Mouse (Mus musculus) hindbrain, embryonic 12.5 days (tissue): Measurements from ENCODE around the gene Bcor. TPM values are rescaled to one million over a fixed set of nuclear protein-coding genes. Genes with fewer than 3 reads are reported as not detected.

Experiments used
- ATAC-seq: fragments of 200-750 bp; cut with Nextera tagmentation; 2 replicates; pipeline ENCODE4 v1.8.0; 2017; ENCODE audit warnings: moderate TSS enrichment; ENCODE audit not compliant: low FRiP score
- H3K27ac ChIP-seq: fragments of 300-500 bp; sonication (generic); 2 replicates; pipeline ENCODE4 v1.5.1; 2016; ENCODE audit warnings: mild to moderate bottlenecking
- H3K27me3 ChIP-seq: fragments of 300-500 bp; sonication (generic); 2 replicates; pipeline ENCODE4 v1.6.1; 2016; ENCODE audit warnings: mild to moderate bottlenecking
- H3K36me3 ChIP-seq: fragments of 300-500 bp; sonication (generic); 2 replicates; pipeline ENCODE4 v1.6.1; 2016; ENCODE audit warnings: mild to moderate bottlenecking
- H3K4me1 ChIP-seq: fragments of 300-500 bp; sonication (generic); 2 replicates; pipeline ENCODE4 v1.6.1; 2016
- H3K4me2 ChIP-seq: fragments of 300-500 bp; sonication (generic); replicated peaks from 2 replicates; pipeline ENCODE4 v1.6.1; 2016; ENCODE audit warnings: mild to moderate bottlenecking
- H3K4me3 ChIP-seq: fragments of 300-500 bp; sonication (generic); 2 replicates; pipeline ENCODE4 v1.5.1; 2016; ENCODE audit warnings: mild to moderate bottlenecking
- H3K9ac ChIP-seq: fragments of 300-500 bp; sonication (generic); 2 replicates; pipeline ENCODE4 v1.6.1; 2016; ENCODE audit warnings: mild to moderate bottlenecking, moderate library complexity
- H3K9me3 ChIP-seq: fragments of 300-500 bp; sonication (generic); replicated peaks from 2 replicates; pipeline ENCODE4 v1.6.1; 2016; ENCODE audit warnings: mild to moderate bottlenecking
- WGBS: fragments of 180-500 bp; shearing (Covaris S2); methylation state at CpG from one replicate; pipeline ENCODE4 v1.1.7; 2016; 5-methylcytosine and 5-hydroxymethylcytosine counted together
- polyA plus RNA-seq: library from polyadenylated mRNA; unstranded; fragments of >200 nt; fragmentation: Nextera tagmentation; extraction: Ambion mirVana; gene quantifications from 2 replicates; pipeline ENCODE4 v1.2.1, GENCODE M21; 2016

Bcor gene
- polyA plus RNA-seq, 1 experiment from 2014 or later, result 23.7 TPM

- Histone ChIP-seq H3K9ac (no peak overlapping the region), H3K4me1 (no peaks in the 10 kb centered on the region; the same call in 1 of the 2 replicates), H3K36me3 (no peaks in the 10 kb centered on the region), H3K27me3 (peaks cover 9% of the 10 kb centered on the region; the same call in 1 of the 2 replicates), H3K4me3 (no peak overlapping the region), H3K4me2 (no peak overlapping the region), H3K9me3 (no peaks in the 10 kb centered on the region), H3K27ac (no peak overlapping the region)
- WGBS, result 27% methylated on average over 7 of the region's 7 CpGs
- no peak for ATAC-seq
Observed at GRCm38 (mm10) chrX:12116128-12116527, 44.0 kb downstream of the Bcor start.

GRCm38 (mm10) chrX:12112166-12112565 lies 48.0 kb downstream of the Bcor start:
- Histone ChIP-seq H3K9me3 (no peaks in the 10 kb centered on the region), H3K4me2 (no peak overlapping the region)
- 88% methylated on average over 4 of the region's 4 CpGs for WGBS

GRCm38 (mm10) chrX:12110518-12110917 lies 49.6 kb downstream of the Bcor start:
- Histone ChIP-seq H3K27me3 (peaks cover 3% of the 10 kb centered on the region; the same call in 1 of the 2 replicates), H3K27ac (no peak overlapping the region), H3K4me3 (no peak overlapping the region), H3K9me3 (no peaks in the 10 kb centered on the region), H3K36me3 (no peaks in the 10 kb centered on the region), H3K4me2 (no peak overlapping the region), H3K4me1 (no peaks in the 10 kb centered on the region), H3K9ac (no peak overlapping the region)
- 82% methylated on average over 6 of the region's 6 CpGs for WGBS
- no peak for ATAC-seq

More at GRCm38 (mm10) chrX:12112166-12112565, 48.0 kb downstream of the Bcor start:
- H3K27ac ChIP-seq, result no peak overlapping the region
- ATAC-seq, result no peak
- H3K9ac ChIP-seq, result no peak overlapping the region
- H3K27me3 ChIP-seq, result peaks cover 9% of the 10 kb centered on the region; the same call in 1 of the 2 replicates
- no peaks in the 10 kb centered on the region; the same call in 1 of the 2 replicates for H3K4me1 ChIP-seq
- H3K36me3 ChIP-seq, result no peaks in the 10 kb centered on the region
- H3K4me3 ChIP-seq, result no peak overlapping the region

GRCm38 (mm10) chrX:12105358-12105757 lies 54.8 kb downstream of the Bcor start:
- WGBS, result 72% methylated on average over 7 of the region's 7 CpGs
- no peak overlapping the region for H3K4me3 ChIP-seq
- no peak overlapping the region for H3K27ac ChIP-seq
- H3K9ac ChIP-seq, result no peak overlapping the region
- H3K4me2 ChIP-seq, result no peak overlapping the region
- no peaks in the 10 kb centered on the region for H3K36me3 ChIP-seq
- H3K9me3 ChIP-seq, result no peaks in the 10 kb centered on the region
- H3K4me1 ChIP-seq, result no peaks in the 10 kb centered on the region
- H3K27me3 ChIP-seq, result no peaks in the 10 kb centered on the region; the same call in 1 of the 2 replicates
- no peak for ATAC-seq

GRCm38 (mm10) chrX:12096783-12097526 lies 63.2 kb downstream of the Bcor start:
- peaks cover 38% of the 10 kb centered on the region for H3K27me3 ChIP-seq
- no peak overlapping the region for H3K9ac ChIP-seq
- 0 out of 2 replicates have a peak, but pooled peaks cover 2% of the 10 kb centered on the region for H3K4me1 ChIP-seq
- 85% methylated on average over 12 of the region's 12 CpGs for WGBS
- H3K27ac ChIP-seq, result no peak overlapping the region
- ATAC-seq, result no peak
- no peak overlapping the region for H3K4me3 ChIP-seq
- H3K9me3 ChIP-seq, result no peaks in the 10 kb centered on the region
- no peak overlapping the region for H3K4me2 ChIP-seq
- H3K36me3 ChIP-seq, result no peaks in the 10 kb centered on the region

DNA sequence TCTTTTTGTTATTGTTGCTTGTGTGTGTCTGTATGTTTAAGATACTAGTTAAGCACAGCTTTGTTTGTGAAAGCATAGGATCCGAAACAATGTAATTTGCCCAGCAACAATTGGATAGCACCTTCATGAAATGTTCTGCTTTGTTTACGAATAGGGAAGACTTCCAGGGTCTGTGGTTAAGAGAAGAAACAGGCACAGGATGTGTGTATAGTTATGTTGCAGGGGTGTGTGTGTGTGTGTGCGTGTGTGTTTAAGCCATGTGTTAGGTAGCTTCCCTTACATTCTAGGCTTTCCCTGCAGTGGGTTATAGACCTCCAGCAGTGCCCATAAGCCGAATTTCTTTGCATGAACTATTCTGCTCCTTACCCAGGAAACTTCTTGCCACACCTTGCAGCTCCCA lies 66.8 kb downstream of the Bcor start:
- H3K9me3 ChIP-seq, result no peaks in the 10 kb centered on the region
- no peaks in the 10 kb centered on the region for H3K36me3 ChIP-seq
- H3K4me1 ChIP-seq, result peaks cover 23% of the 10 kb centered on the region
- 80% methylated on average over 4 of the region's 4 CpGs for WGBS
- no peak overlapping the region for H3K4me2 ChIP-seq
- H3K27ac ChIP-seq, result no peak overlapping the region
- no peak for ATAC-seq
- H3K27me3 ChIP-seq, result peaks cover 70% of the 10 kb centered on the region
- H3K4me3 ChIP-seq, result no peak overlapping the region
- H3K9ac ChIP-seq, result no peak overlapping the region

DNA sequence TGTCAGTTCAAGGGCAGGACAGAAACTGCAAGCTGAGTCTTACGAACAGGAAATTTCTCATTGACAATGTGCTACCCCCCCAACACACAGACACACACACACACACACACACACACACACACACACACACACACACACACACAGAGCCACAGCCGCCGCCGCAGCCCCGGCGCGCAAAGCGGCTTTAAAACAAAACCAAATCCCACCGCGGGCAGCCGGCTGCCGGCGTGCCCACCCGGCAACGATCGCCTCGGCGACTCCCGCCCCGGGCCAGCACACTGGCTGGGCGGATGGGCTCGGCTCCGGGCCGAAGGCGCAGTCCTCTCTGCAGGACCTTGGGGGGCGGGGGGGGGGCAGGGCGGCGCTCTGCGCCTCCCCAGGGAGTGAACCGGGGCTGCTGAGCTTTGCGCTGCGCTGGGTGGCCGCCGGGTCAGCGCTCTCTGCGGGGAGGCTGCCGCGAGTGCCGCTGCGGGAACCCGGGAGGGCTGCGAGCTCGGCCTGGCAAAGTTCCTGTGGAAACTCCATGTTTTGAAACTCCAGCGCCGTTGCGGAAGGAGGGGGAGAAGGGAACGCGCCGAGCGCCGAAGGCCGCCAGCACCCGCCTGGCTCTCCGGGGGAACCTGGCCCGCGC lies 68.6 kb downstream of the Bcor start:
- Histone ChIP-seq H3K4me3 (peak overlapping the region; percentile 46), H3K9ac (peak overlapping the region; percentile 77), H3K4me2 (peak overlapping the region; percentile 91), H3K4me1 (peaks cover 27% of the 10 kb centered on the region), H3K27ac (peak overlapping the region; percentile 94), H3K27me3 (peaks cover 82% of the 10 kb centered on the region), H3K9me3 (no peaks in the 10 kb centered on the region), H3K36me3 (no peaks in the 10 kb centered on the region)
- under 1% methylated on average over 40 of the region's 56 CpGs for WGBS
- ATAC-seq, result no peak

- no peaks in the 10 kb centered on the region for H3K9me3 ChIP-seq
- H3K4me2 ChIP-seq, result peak overlapping the region; percentile 91
- WGBS, result 2% methylated on average over 36 of the region's 47 CpGs
- H3K9ac ChIP-seq, result peak overlapping the region; percentile 77
- peak overlapping the region; percentile 94 for H3K27ac ChIP-seq
- H3K27me3 ChIP-seq, result peaks cover 85% of the 10 kb centered on the region
- no peaks in the 10 kb centered on the region for H3K36me3 ChIP-seq
- ATAC-seq, result peak; percentile 65
- H3K4me1 ChIP-seq, result peaks cover 30% of the 10 kb centered on the region
- H3K4me3 ChIP-seq, result peak overlapping the region; percentile 46
Observed at GRCm38 (mm10) chrX:12090871-12091404, 69.2 kb downstream of the Bcor start.

DNA sequence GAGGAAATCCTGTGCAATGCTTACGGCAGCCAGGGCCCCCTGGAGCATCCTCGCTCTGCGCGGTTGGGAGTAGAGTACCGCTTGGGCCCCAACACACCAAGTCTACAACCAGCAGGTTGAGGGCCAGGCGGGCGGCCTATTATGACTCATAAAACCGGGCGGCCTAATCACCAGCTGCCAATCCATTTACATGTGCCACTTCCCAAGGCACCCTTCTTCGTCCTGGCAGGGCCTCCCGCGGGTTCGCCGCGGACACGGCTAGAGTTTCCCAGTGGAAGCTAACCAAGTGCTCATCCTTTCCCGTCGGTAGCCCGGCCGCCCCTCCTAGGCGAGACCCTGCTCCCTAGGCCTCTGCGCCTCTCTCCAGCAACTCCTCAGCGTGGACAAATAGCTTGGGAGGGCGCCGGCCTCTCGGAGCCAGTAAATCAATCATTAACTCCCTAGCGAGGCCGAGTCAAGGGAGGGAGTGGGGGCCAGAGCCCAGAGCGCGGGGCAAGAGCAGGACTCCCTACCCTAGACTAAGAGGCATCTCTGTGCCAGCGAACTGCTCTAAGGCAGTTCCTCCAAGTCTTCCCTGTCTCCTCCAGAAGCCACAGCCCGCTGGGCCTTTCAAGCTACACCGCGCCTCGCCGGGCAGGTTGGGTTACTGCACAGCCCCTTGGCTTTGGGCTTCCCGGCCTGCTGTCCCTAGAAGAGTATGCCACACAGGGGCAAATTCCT lies 69.8 kb downstream of the Bcor start:
- Histone ChIP-seq H3K9ac (peak overlapping the region; percentile 18; the same call in 1 of the 2 replicates), H3K27ac (peak overlapping the region; percentile 94), H3K4me3 (peak overlapping the region; percentile 46; the same call in 1 of the 2 replicates), H3K4me1 (peaks cover 36% of the 10 kb centered on the region), H3K36me3 (no peaks in the 10 kb centered on the region), H3K4me2 (peak overlapping the region; percentile 91), H3K27me3 (peaks cover 86% of the 10 kb centered on the region), H3K9me3 (no peaks in the 10 kb centered on the region)
- no peak for ATAC-seq
- 3% methylated on average over 37 of the region's 37 CpGs for whole genome bisulfite sequencing

- 3% methylated on average over 49 of the region's 52 CpGs for WGBS
- H3K4me2 ChIP-seq, result peak overlapping the region; percentile 91
- peaks cover 86% of the 10 kb centered on the region for H3K27me3 ChIP-seq
- peak overlapping the region; percentile 45; the same call in 1 of the 2 replicates for H3K4me3 ChIP-seq
- peaks cover 43% of the 10 kb centered on the region for H3K4me1 ChIP-seq
- no peaks in the 10 kb centered on the region for H3K9me3 ChIP-seq
- peak overlapping the region; percentile 18; the same call in 1 of the 2 replicates for H3K9ac ChIP-seq
- no peaks in the 10 kb centered on the region for H3K36me3 ChIP-seq
- ATAC-seq, result peak; percentile 44
- H3K27ac ChIP-seq, result peak overlapping the region; percentile 94
Observed at GRCm38 (mm10) chrX:12089353-12090081, 70.6 kb downstream of the Bcor start.

GRCm38 (mm10) chrX:12089027-12089340 lies 71.2 kb downstream of the Bcor start:
- WGBS, result 2% methylated on average over 13 of the region's 13 CpGs
- Histone ChIP-seq H3K27ac (peak overlapping the region; percentile 94), H3K4me3 (peak overlapping the region; percentile 45), H3K9me3 (no peaks in the 10 kb centered on the region), H3K4me1 (peaks cover 44% of the 10 kb centered on the region), H3K36me3 (no peaks in the 10 kb centered on the region), H3K4me2 (peak overlapping the region; percentile 91), H3K9ac (peak overlapping the region; percentile 72), H3K27me3 (peaks cover 88% of the 10 kb centered on the region)
- ATAC-seq, result no peak
